Mouse (Mus musculus) CD4-positive helper T cell, adult 2 months (primary cell): Measurements from ENCODE around the gene Pcdh9.
"Not testable (repeated sequence)": the region's sequence is repeated elsewhere in the genome, so short reads cannot be mapped to it uniquely, and the experiment has no call there.

Experiments
- DNase-seq: peaks from one replicate; pipeline ENCODE4 v3.0.0-alpha.2; 2012; ENCODE audit warnings: low read depth, missing footprints, low spot score

The Pcdh9 gene

DNA sequence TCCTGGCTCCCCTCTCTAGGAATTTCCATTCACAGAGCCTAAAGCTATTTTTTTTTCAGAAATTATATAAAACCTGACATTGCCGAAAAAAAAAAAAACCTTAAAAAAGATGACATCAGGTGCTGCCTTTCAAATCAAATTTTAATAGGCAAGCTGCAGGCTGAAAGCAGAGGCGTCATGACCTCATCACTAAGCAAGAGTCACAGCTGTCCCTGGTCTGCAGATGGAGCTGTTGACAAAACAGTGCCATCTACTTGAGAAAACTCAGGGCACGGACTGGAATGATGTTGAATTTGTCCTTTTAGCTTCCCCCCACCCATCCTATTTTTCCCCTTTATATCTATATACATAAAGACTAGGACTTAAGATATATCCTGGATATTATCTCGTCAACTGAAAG lies 509.3 kb downstream of the Pcdh9 start:
- no peak for DNase-seq

GRCm38 (mm10) chr14:93380757-93381156 lies 509.7 kb downstream of the Pcdh9 start:
- DNase-seq: no peak

- DNase-seq: no peak
Observed at GRCm38 (mm10) chr14:93376159-93376558, 514.3 kb downstream of the Pcdh9 start.

GRCm38 (mm10) chr14:93374181-93374580 lies 516.3 kb downstream of the Pcdh9 start:
- no peak for DNase-seq

GRCm38 (mm10) chr14:93354150-93354549 lies 536.3 kb downstream of the Pcdh9 start:
- DNase-seq: no peak

DNA sequence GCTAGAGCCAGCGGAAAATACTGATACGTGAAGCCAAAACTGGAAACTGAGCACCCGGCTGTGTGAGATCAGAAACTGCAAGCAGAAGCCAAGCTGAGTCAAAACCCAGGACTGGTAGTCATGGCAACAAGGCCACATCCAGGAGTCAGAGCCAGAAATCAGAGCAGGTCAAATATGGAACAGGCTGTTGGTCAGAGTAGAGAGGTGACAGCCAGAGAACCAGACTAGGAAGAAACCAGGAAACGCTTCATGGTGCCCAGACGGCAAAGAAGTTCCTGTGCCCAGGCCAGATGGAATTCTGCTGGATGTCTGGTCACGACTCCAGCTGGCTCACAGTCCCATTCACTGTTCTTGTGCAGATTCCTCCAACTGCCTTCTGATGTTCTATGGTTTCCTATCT lies 539.6 kb downstream of the Pcdh9 start:
- no peak for DNase-seq

DNA sequence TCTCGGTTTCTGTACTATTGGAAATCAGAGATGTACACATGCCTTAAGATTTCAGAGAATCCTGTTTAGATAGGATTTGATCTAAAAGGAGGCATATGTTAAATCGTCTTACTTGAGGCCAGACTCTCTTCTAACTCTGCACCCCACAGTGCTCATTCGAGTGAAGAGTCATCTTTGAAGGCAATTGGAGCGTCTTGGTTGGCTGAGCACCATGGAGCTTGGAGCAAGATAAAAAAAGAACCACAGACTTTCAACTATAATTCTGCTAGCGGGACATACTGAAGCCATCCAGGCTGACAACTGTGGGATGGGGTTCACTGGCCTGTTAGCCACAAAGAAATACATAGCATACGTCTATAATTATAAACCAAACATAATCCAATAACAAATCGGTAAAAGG lies 541.3 kb downstream of the Pcdh9 start:
- DNase-seq: no peak

DNA sequence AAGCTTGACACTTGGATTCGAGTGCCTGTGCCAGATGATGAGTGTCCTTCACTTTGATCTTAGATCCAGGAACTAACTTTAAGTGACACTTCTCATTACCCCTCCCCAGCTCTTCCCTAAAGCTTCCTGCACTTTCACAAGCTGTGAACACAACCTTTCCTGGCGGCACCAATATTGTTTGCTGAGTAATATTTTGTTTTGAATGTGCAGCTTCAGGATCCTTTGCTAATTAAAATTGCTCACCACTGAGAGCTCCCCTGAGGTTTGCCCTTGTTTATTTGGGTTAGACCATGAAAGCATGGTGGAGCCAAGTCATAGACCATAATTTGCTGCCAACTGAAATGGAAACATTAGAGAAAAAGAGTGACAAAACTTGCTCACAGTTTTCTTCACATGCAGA lies 543.4 kb downstream of the Pcdh9 start:
- no peak for DNase-seq

DNA sequence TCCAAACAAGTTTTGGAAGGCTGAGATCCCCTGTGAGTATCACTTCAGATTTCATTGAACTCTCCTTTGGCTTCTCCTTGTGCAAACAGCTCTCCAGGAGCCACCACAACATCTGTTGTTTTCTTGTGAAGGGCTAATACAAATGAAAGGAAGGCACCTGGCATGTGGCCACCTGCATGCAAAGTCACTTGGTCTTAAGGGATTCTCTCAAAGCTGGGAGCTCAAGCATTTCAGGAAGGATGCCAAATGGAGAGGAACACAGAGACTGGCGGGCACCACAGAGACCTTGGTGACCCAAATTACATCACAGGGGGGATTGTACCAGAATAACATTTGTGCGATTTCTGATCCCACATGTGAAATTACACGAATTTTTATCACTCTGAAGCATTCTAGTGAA lies 547.7 kb downstream of the Pcdh9 start:
- no peak for DNase-seq

- DNase-seq: no peak
Observed at GRCm38 (mm10) chr14:93341390-93341789, 549.1 kb downstream of the Pcdh9 start.

DNA sequence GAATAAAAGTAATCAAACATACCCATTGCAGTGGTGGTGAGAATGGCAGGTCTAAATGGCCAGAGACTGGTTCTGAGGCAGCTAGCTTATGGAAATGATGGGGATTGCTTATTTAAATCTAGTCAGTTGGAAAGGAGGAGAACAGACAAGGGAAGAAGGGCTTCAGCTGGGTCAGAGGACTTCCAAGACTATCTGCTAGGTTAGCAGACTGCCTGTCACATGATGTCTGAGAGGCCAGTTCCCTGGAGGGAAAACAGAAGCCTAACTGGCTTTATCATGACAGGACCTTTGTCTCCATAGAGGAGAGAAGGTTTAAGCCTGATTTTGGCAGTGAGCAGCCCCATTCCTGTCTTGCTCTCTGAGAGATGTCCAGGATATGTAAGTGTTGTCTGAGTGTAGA lies 561.2 kb downstream of the Pcdh9 start:
- DNase-seq: no peak

DNA sequence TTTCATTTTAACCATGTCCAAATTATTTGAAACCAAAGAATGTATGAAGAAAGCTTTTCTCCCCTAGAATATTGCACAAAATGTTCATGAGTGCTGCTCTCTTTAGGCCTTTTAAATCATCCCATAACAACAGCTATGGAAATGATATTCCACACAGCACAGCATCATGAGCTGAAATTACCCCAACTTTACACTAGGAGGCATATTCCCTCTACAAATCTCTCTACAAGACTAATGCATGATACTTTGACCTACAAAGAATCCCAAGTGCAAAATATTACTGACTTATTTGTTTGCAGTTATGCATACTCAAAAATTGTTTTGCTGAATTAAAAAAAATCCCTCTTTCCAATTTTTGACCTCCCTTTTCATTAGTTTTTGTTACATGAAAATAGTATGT lies 573.1 kb downstream of the Pcdh9 start:
- DNase-seq: no peak

- no peak for DNase-seq
Observed at GRCm38 (mm10) chr14:93288361-93288760, 602.1 kb downstream of the Pcdh9 start.

GRCm38 (mm10) chr14:93287642-93288041 lies 602.8 kb downstream of the Pcdh9 start:
- DNase-seq: no peak

DNA sequence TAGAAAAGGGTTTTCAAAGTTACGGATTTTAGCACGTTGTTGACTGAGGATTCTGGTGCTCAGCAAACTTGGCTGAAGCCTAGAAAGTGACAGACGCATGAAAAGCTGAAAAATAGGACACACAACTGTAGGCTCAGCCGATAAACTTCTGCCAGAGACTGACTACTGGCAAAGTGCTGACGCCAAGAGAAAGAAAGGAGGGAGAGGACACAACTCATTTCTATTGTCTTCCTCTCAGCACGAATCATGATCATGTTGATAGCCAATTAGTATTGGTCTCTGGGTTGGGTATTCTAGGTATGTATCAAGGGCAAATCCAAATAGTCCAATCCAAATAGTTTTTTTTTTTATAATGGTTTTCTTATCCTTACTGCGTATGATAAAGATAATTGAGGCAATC lies 605.3 kb downstream of the Pcdh9 start:
- DNase-seq: no peak

DNA sequence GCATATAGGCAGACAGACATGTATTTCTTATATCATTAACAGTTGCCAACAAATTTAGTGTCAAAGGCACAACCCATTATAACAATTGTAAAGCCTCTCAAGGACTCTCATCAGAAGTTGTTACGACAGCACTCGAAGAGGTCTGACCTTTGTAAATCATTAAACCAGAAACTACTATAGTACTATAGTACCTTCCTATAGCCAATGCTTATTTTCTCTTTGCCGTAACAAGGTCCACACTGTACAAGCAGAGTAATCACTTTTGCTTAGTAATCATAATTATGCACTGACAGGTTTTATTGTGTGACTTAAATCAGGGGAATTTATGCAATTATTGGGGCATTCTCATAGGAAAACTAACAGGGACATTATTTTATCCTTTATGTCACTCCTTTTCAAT lies 606.5 kb downstream of the Pcdh9 start:
- no peak for DNase-seq

- no peak for DNase-seq
Observed at GRCm38 (mm10) chr14:93275661-93276060, 614.8 kb downstream of the Pcdh9 start.

DNA sequence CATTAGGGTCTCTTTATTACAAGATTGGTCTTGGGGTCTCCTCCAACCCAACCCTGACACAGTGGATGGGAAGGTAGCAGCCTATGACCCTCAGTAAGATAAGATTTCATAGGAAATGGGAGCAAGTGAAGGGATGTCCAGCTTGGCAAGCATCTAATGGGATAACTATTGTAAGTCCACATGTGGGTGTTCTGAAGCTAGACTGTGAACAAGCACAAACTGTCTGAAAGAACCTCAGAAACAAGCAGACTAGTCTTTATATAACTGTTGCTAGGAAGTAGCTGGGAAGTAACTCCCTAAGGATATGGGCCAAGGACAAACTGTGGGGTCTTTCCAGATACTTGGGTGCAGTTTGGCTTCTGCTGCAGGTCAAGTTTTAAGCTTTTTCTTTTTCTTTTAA lies 615.7 kb downstream of the Pcdh9 start:
- DNase-seq: no peak

GRCm38 (mm10) chr14:93253411-93253810 lies 637.1 kb downstream of the Pcdh9 start:
- DNase-seq: no peak

GRCm38 (mm10) chr14:93240263-93240662 lies 650.2 kb downstream of the Pcdh9 start:
- no peak for DNase-seq

- DNase-seq: no peak
Observed at GRCm38 (mm10) chr14:93234333-93234732, 656.1 kb downstream of the Pcdh9 start.

GRCm38 (mm10) chr14:93233599-93233998 lies 656.9 kb downstream of the Pcdh9 start:
- DNase-seq: no peak

DNA sequence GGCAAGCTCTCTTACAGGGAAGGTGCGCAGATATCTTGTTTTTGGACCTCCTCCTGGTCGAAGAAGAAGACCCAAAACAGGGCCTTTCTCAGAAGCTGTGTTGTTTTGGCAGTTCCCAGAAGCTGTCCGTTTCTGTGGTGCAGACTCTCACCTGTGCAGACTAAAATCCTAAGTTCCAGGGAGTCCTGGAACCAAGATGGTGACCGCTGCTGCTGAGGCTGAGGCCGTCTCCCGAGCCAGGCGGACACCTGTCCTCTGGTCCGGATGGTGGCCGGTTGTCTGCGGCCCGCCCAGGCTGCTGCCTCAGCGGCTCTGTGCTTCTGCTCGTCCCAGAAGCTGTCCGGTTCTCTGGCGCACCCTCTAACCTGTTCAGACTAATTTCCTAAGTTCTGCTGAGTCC lies 675.6 kb downstream of the Pcdh9 start:
- DNase-seq: not testable (repeated sequence)

- DNase-seq: no peak
Observed at GRCm38 (mm10) chr14:93199791-93200190, 690.7 kb downstream of the Pcdh9 start.
